Mouse (Mus musculus) mouse embryonic stem cell (cell line): Measurements from ENCODE around the gene Muc4.

ENCODE experiments used
- in situ Hi-C, 2 experiments: fragments of 300-500 bp; cut with MboI; formaldehyde crosslinking; loops; 1 replicate in 1 of 2; 3 replicates in 1 of 2; pipeline ENCODE4 v1.14.3; 2019 to 2020; ENCODE audit warnings: low sequenced_read_pairs in 2 of 2, low pct_unique_long_range_greater_than_20kb in 1 of 2, mixed read lengths in 1 of 2; ENCODE audit not compliant: unreplicated experiment in 1 of 2

Gene Muc4

GRCm38 (mm10) chr16:32822450-32822827 is 86.8 kb downstream of the Muc4 start:
- in situ Hi-C loops = no loop called here

- in situ Hi-C loops = no loop called here
Observed at GRCm38 (mm10) chr16:32822881-32823280, 87.2 kb downstream of the Muc4 start.

- in situ Hi-C loops = no loop called here
Observed at GRCm38 (mm10) chr16:32823487-32823886, 87.8 kb downstream of the Muc4 start.

GRCm38 (mm10) chr16:32824061-32824460 is 88.4 kb downstream of the Muc4 start:
- in situ Hi-C loops = no loop called here

GRCm38 (mm10) chr16:32825380-32825779 is 89.7 kb downstream of the Muc4 start:
- in situ Hi-C loops = no loop called here

GRCm38 (mm10) chr16:32826521-32826920 is 90.8 kb downstream of the Muc4 start:
- in situ Hi-C loops = no loop called here

GRCm38 (mm10) chr16:32829104-32829503 is 93.4 kb downstream of the Muc4 start:
- in situ Hi-C loops = no loop called here

GRCm38 (mm10) chr16:32831501-32831900 is 95.8 kb downstream of the Muc4 start:
- in situ Hi-C loops = no loop called here
